Mouse (Mus musculus) olfactory bulb, adult 2 months (tissue): ENCODE data around the gene Atp8a2.

Experiments used
- CTCF ChIP-seq: fragments of 200-500 bp; IDR thresholded peaks from 2 replicates; pipeline ENCODE4 v1.5.1; 2012; ENCODE audit warnings: low read depth, mild to moderate bottlenecking, low read length, moderate library complexity; ENCODE audit not compliant: insufficient read depth
- POLR2A ChIP-seq: fragments of 200-500 bp; IDR thresholded peaks from 2 replicates; pipeline ENCODE4 v1.6.1; 2012; ENCODE audit warnings: mild to moderate bottlenecking, low read depth, low read length, moderate library complexity; ENCODE audit not compliant: insufficient read depth

DNA sequence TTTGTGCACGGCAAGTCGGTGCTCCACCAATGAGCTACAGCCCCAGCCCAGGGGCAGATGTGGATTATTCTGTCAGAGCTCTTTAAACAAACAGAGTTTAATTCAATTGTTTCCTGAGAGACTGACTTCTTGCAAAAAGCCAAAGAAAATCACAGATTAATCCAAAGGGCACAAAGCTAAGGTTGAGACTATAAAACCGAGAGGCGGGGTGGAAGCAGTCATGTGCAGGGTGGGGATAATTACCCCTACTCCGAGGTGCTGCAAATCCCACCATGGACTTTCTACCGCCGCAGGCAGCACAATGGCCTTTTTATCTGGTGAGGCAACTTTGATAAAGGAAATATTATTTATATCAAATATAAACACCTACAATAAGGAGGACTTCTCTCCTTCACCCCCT is 580.2 kb downstream of the Atp8a2 start:
- no peak for TF ChIP-seq CTCF
- no peak for TF ChIP-seq POLR2A
